Mouse (Mus musculus) spleen, adult 2 months (tissue): ENCODE measurements at regions not wholly inside any gene's neighbourhood (a gene's known extent, or its start where the extent isn't known, plus 50 kb on each side); places are given as distances from the start of the nearest gene placed in this dataset.

ENCODE experiments used
- CTCF ChIP-seq: fragments of 200-500 bp; IDR thresholded peaks from 2 replicates; pipeline ENCODE4 v1.5.1; 2011; ENCODE audit warnings: mild to moderate bottlenecking, inconsistent platforms; ENCODE audit not compliant: insufficient read depth, insufficient read length, insufficient replicate concordance; ENCODE audit errors: extremely low read depth
- POLR2A ChIP-seq: fragments of 200-500 bp; IDR thresholded peaks from 2 replicates; pipeline ENCODE4 v1.6.1; 2011; ENCODE audit warnings: low read depth, low read length, inconsistent platforms

GRCm38 (mm10) chr15:67301024-67301423 is 800.3 kb upstream of the Lrrc6 start:
- TF ChIP-seq POLR2A (no peak), CTCF (no peak)
